Mouse (Mus musculus) MEL (cell line): ENCODE measurements around the gene Cldn13. TPM values are rescaled to one million over a fixed set of nuclear protein-coding genes. Genes with fewer than 3 reads are reported as not detected.
A peak's percentile ranks its signal among the peaks of the same experiment; 100 is the strongest.

Experiments used
- DNase-seq: peaks from one replicate; pipeline ENCODE4 v3.0.0; 2011; ENCODE audit warnings: low read depth, low spot score
- H3K27ac ChIP-seq: 2 replicates; pipeline ENCODE4 v1.5.1; 2012; ENCODE audit warnings: low read depth, mild to moderate bottlenecking, control low read depth, low read length, moderate library complexity; ENCODE audit not compliant: control insufficient read depth
- H3K27me3 ChIP-seq, 2 experiments: fragments of 150-350 bp in 1 of 2; sonication (generic) in 1 of 2; 2 replicates each; pipeline ENCODE4 v1.6.1; 2012; ENCODE audit warnings: low read length in 2 of 2, mild to moderate bottlenecking in 2 of 2, improper control_type of control experiment in 1 of 2, moderate library complexity in 1 of 2; ENCODE audit not compliant: insufficient read depth in 2 of 2, control insufficient read depth in 1 of 2
- H3K36me3 ChIP-seq, 2 experiments: 2 replicates each; pipeline ENCODE4 v1.6.1; 2012 to 2014; ENCODE audit warnings: low read length in 2 of 2, improper control_type of control experiment in 1 of 2, inconsistent platforms in 1 of 2, mild to moderate bottlenecking in 1 of 2; ENCODE audit not compliant: insufficient read depth in 2 of 2, control insufficient read depth in 1 of 2
- H3K4me1 ChIP-seq, 2 experiments: fragments of 150-350 bp in 1 of 2; sonication (generic) in 1 of 2; 2 replicates each; pipeline ENCODE4 v1.6.1; 2012; ENCODE audit warnings: low read length in 2 of 2, improper control_type of control experiment in 1 of 2, mild to moderate bottlenecking in 1 of 2; ENCODE audit not compliant: insufficient read depth in 2 of 2, control insufficient read depth in 1 of 2
- H3K4me3 ChIP-seq, 2 experiments: fragments of 150-350 bp in 1 of 2; sonication (generic) in 1 of 2; 2 replicates each; pipeline ENCODE4 v1.5.1; 2012; ENCODE audit warnings: low read depth in 2 of 2, low read length in 2 of 2, mild to moderate bottlenecking in 2 of 2, moderate library complexity in 2 of 2, control low read depth in 1 of 2, improper control_type of control experiment in 1 of 2; ENCODE audit not compliant: control insufficient read depth in 1 of 2, insufficient read depth in 1 of 2
- H3K79me2 ChIP-seq: 2 replicates; pipeline ENCODE4 v1.6.1; 2012; ENCODE audit warnings: mild to moderate bottlenecking, low read length, moderate library complexity; ENCODE audit not compliant: control insufficient read depth, poor library complexity, insufficient read depth
- H3K9ac ChIP-seq: 2 replicates; pipeline ENCODE4 v1.6.1; 2012; ENCODE audit warnings: low read depth, mild to moderate bottlenecking, control low read depth, low read length, moderate library complexity; ENCODE audit not compliant: control insufficient read depth, poor library complexity, severe bottlenecking
- H3K9me3 ChIP-seq: fragments of 150-350 bp; sonication (generic); replicated peaks from 2 replicates; pipeline ENCODE4 v1.6.1; 2012; ENCODE audit warnings: mild to moderate bottlenecking, low read length, improper control_type of control experiment, moderate library complexity; ENCODE audit not compliant: insufficient read depth
- CHD1 ChIP-seq: IDR thresholded peaks from 2 replicates; pipeline ENCODE4 v1.6.1; 2012; ENCODE audit warnings: low read depth, mild to moderate bottlenecking, inconsistent platforms, low read length, improper control_type of control experiment
- CHD2 ChIP-seq: IDR thresholded peaks from 2 replicates; pipeline ENCODE4 v1.6.1; 2011; ENCODE audit warnings: low read length, improper control_type of control experiment
- CTCF ChIP-seq, 3 experiments: IDR thresholded peaks in 2 of 3; conservative IDR thresholded peaks in 1 of 3; 2 replicates each; pipeline ENCODE4 v1.5.1; 2011 to 2012; ENCODE audit warnings: low read length in 3 of 3, low read depth in 2 of 3, mild to moderate bottlenecking in 2 of 3, improper control_type of control experiment in 1 of 3, inconsistent platforms in 1 of 3, mixed read lengths in 1 of 3, moderate library complexity in 1 of 3; ENCODE audit not compliant: control insufficient read depth in 1 of 3, insufficient read depth in 1 of 3, poor library complexity in 1 of 3, severe bottlenecking in 1 of 3
- E2F4 ChIP-seq: IDR thresholded peaks from 2 replicates; pipeline ENCODE4 v1.6.1; 2011; ENCODE audit warnings: low read depth, low read length, improper control_type of control experiment, borderline replicate concordance
- ELF1 ChIP-seq: IDR thresholded peaks from 2 replicates; pipeline ENCODE4 v1.6.1; 2014; ENCODE audit warnings: low read depth, mild to moderate bottlenecking, inconsistent platforms, low read length, improper control_type of control experiment, moderate library complexity
- HCFC1 ChIP-seq: IDR thresholded peaks from 2 replicates; pipeline ENCODE4 v1.6.1; 2012; ENCODE audit warnings: low read depth, mild to moderate bottlenecking, inconsistent platforms, low read length, improper control_type of control experiment, moderate library complexity
- JUND ChIP-seq: IDR thresholded peaks from 2 replicates; pipeline ENCODE4 v1.6.1; 2011; ENCODE audit warnings: low read depth, mild to moderate bottlenecking, improper control_type of control experiment, low read length
- MAX ChIP-seq: IDR thresholded peaks from 2 replicates; pipeline ENCODE4 v1.6.1; 2011; ENCODE audit warnings: low read length, improper control_type of control experiment
- MAZ ChIP-seq: IDR thresholded peaks from 2 replicates; pipeline ENCODE4 v1.6.1; 2012; ENCODE audit warnings: low read depth, mild to moderate bottlenecking, inconsistent platforms, low read length, improper control_type of control experiment
- MEF2A ChIP-seq: IDR thresholded peaks from 2 replicates; pipeline ENCODE4 v1.6.1; 2014; ENCODE audit warnings: low read depth, mild to moderate bottlenecking, inconsistent platforms, low read length, improper control_type of control experiment; ENCODE audit not compliant: poor library complexity, insufficient replicate concordance, severe bottlenecking; ENCODE audit errors: extremely low read depth
- MXI1 ChIP-seq: IDR thresholded peaks from 2 replicates; pipeline ENCODE4 v1.6.1; 2011; ENCODE audit warnings: mild to moderate bottlenecking, low read depth, low read length, improper control_type of control experiment
- MYB ChIP-seq: IDR thresholded peaks from 2 replicates; pipeline ENCODE4 v1.6.1; 2011; ENCODE audit warnings: mild to moderate bottlenecking, low read depth, low read length, improper control_type of control experiment
- MYC ChIP-seq: IDR thresholded peaks from 2 replicates; pipeline ENCODE4 v1.6.1; 2011; ENCODE audit warnings: low read depth, mild to moderate bottlenecking, low read length, improper control_type of control experiment, moderate library complexity
- NELFE ChIP-seq: IDR thresholded peaks from 2 replicates; pipeline ENCODE4 v1.6.1; 2011; ENCODE audit warnings: low read depth, low read length, improper control_type of control experiment
- NRF1 ChIP-seq: IDR thresholded peaks from 2 replicates; pipeline ENCODE4 v1.6.1; 2014; ENCODE audit warnings: low read depth, mild to moderate bottlenecking, inconsistent platforms, low read length, improper control_type of control experiment, moderate library complexity; ENCODE audit not compliant: poor library complexity, insufficient read depth, severe bottlenecking
- POLR2A ChIP-seq, 2 experiments: IDR thresholded peaks; 2 replicates each; pipeline ENCODE4 v1.6.1; 2011 to 2012; ENCODE audit warnings: low read length in 2 of 2, mild to moderate bottlenecking in 2 of 2, control low read depth in 1 of 2, improper control_type of control experiment in 1 of 2, low read depth in 1 of 2, moderate library complexity in 1 of 2; ENCODE audit not compliant: control insufficient read depth in 1 of 2, insufficient read depth in 1 of 2, poor library complexity in 1 of 2
- RAD21 ChIP-seq: IDR thresholded peaks from 2 replicates; pipeline ENCODE4 v1.6.1; 2011; ENCODE audit warnings: mild to moderate bottlenecking, low read depth, low read length, improper control_type of control experiment
- RCOR1 ChIP-seq: IDR thresholded peaks from 2 replicates; pipeline ENCODE4 v1.6.1; 2012; ENCODE audit warnings: low read depth, mild to moderate bottlenecking, inconsistent platforms, low read length, improper control_type of control experiment
- SMC3 ChIP-seq: IDR thresholded peaks from 2 replicates; pipeline ENCODE4 v1.6.1; 2011; ENCODE audit warnings: low read depth, low read length, improper control_type of control experiment
- TAL1 ChIP-seq: IDR thresholded peaks from 2 replicates; pipeline ENCODE4 v1.6.1; 2012; ENCODE audit warnings: mild to moderate bottlenecking, inconsistent platforms, low read length, moderate library complexity, mixed read lengths
- UBTF ChIP-seq: IDR thresholded peaks from 2 replicates; pipeline ENCODE4 v1.6.1; 2012; ENCODE audit warnings: low read depth, mild to moderate bottlenecking, inconsistent platforms, low read length, improper control_type of control experiment, moderate library complexity, borderline replicate concordance; ENCODE audit not compliant: insufficient read depth
- ZC3H11A ChIP-seq: IDR thresholded peaks from 2 replicates; pipeline ENCODE4 v1.6.1; 2012; ENCODE audit warnings: low read depth, mild to moderate bottlenecking, inconsistent platforms, low read length, improper control_type of control experiment
- ZMIZ1 ChIP-seq: IDR thresholded peaks from 2 replicates; pipeline ENCODE4 v1.6.1; 2012; ENCODE audit warnings: low read depth, mild to moderate bottlenecking, inconsistent platforms, low read length, improper control_type of control experiment, moderate library complexity
- ZNF384 ChIP-seq: IDR thresholded peaks from 2 replicates; pipeline ENCODE4 v1.6.1; 2012; ENCODE audit warnings: low read depth, mild to moderate bottlenecking, inconsistent platforms, low read length, improper control_type of control experiment
- polyA plus RNA-seq, 2 experiments: library from polyadenylated mRNA; stranded (reverse) in 1 of 2; unstranded in 1 of 2; fragments of >175 nt in 1 of 2; fragments of >200 nt in 1 of 2; gene quantifications; 2 replicates each; pipeline versions ENCODE4 v1.2.1 to v1.2.4; 2012; ENCODE audit warnings: low replicate concordance in 2 of 2, low read depth in 1 of 2; ENCODE audit not compliant: insufficient read length in 2 of 2, insufficient read depth in 1 of 2, missing spikeins in 1 of 2
- total RNA-seq: library from RNA; depleted of rRNA; stranded (reverse); fragments of 300-350 nt; gene quantifications from 2 replicates; pipeline ENCODE4 v1.2.3, GENCODE M21; 2012

Gene Cldn13
- total and polyA plus RNA-seq, 3 experiments = 5.7 to 13.1 TPM; not detected in 1

- TF ChIP-seq ZC3H11A = no peak
- TF ChIP-seq MYC = no peak
- no peak for TF ChIP-seq HCFC1
- no peak for TF ChIP-seq NELFE
- TF ChIP-seq E2F4 = no peak
- no peak for TF ChIP-seq ZNF384
- TF ChIP-seq POLR2A (IDR thresholded peaks at IDR 0.05; ENCODE audit: control insufficient read depth in 1 of 2, insufficient read depth in 1 of 2, low read depth in 1 of 2, low read length in 2 of 2, poor library complexity in 1 of 2) = no peak
- TF ChIP-seq CHD1 = no peak
- TF ChIP-seq CHD2 = no peak
- TF ChIP-seq ZMIZ1 = no peak
- TF ChIP-seq NRF1 = no peak
- TF ChIP-seq SMC3 = no peak
- no peak for TF ChIP-seq JUND
- no peak for TF ChIP-seq ELF1
- no peak for TF ChIP-seq MEF2A
- TF ChIP-seq TAL1 = no peak
- no peak for TF ChIP-seq MYB
- TF ChIP-seq, all 39 proteins: peak for 0
- H3K4me3 ChIP-seq = no peak overlapping the region
- H3K9ac ChIP-seq = no peak overlapping the region
- H3K4me1 ChIP-seq = no peaks in the 10 kb centered on the region
- peaks cover 2 to 7% of the 10 kb centered on the region in 2 experiments; a peak in 3 of 4 replicates for H3K27me3 ChIP-seq
- H3K27ac ChIP-seq = no peak overlapping the region
- H3K9me3 ChIP-seq = no peaks in the 10 kb centered on the region
- H3K79me2 ChIP-seq = no peaks in the 10 kb centered on the region
- H3K36me3 ChIP-seq = no peaks in the 10 kb centered on the region
- no peak for DNase-seq
Measured at GRCm38 (mm10) chr5:134901644-134902027, 13.7 kb downstream of the Cldn13 start.

- Histone ChIP-seq H3K79me2 (no peaks in the 10 kb centered on the region), H3K36me3 (no peaks in the 10 kb centered on the region), H3K27ac (no peak overlapping the region)
- TF ChIP-seq RAD21 = peak; percentile 25
- TF ChIP-seq UBTF = no peak
- TF ChIP-seq CHD1 = no peak
- TF ChIP-seq MXI1 = no peak
- TF ChIP-seq MAX = no peak
- TF ChIP-seq MAZ = no peak
- TF ChIP-seq POLR2A (IDR thresholded peaks at IDR 0.05; ENCODE audit: control insufficient read depth in 1 of 2, insufficient read depth in 1 of 2, low read depth in 1 of 2, low read length in 2 of 2, poor library complexity in 1 of 2) = no peak
- TF ChIP-seq CTCF (IDR thresholded peaks at IDR 0.05 in 2 of 3, conservative IDR thresholded peaks at IDR 0.05 in 1 of 3; ENCODE audit: control insufficient read depth in 1 of 3, insufficient read depth in 1 of 3, low read depth in 2 of 3, low read length in 3 of 3, poor library complexity in 1 of 3, severe bottlenecking in 1 of 3) = peak in 1 of 3 experiments; percentile 7; a peak in 1 of 6 replicates
- no peak for TF ChIP-seq RCOR1
- TF ChIP-seq, all 39 proteins: peak for 2
- H3K27me3 ChIP-seq = peaks cover 2 to 7% of the 10 kb centered on the region in 2 experiments; a peak in 3 of 4 replicates
- H3K9ac ChIP-seq = no peak overlapping the region
- no peaks in the 10 kb centered on the region for H3K4me1 ChIP-seq
- no peak overlapping the region for H3K4me3 ChIP-seq
- H3K9me3 ChIP-seq = no peaks in the 10 kb centered on the region
- DNase-seq = no peak
Measured at GRCm38 (mm10) chr5:134901012-134901643, 14.2 kb downstream of the Cldn13 start.
